Mouse (Mus musculus): Measurements from ENCODE around the gene Arhgap25.
"Not testable (repeated sequence)": the region's sequence is repeated elsewhere in the genome, so short reads cannot be mapped to it uniquely, and the experiment has no call there.

Arhgap25 gene

GRCm38 (mm10) chr6:87532953-87533710 is at the start of gene Arhgap25:
TSS of gene Arhgap25 (minus strand) at chr6:87533259.
- peak; percentile 58 for DNase-seq (ENCODE audit: low spot score in 2 of 2)

GRCm38 (mm10) chr6:87582456-87582855 is 49.4 kb upstream of the Arhgap25 start:
- no peak for DNase-seq (ENCODE audit: low spot score in 2 of 2)

GRCm38 (mm10) chr6:87581581-87581980 is 48.5 kb upstream of the Arhgap25 start:
- DNase-seq (ENCODE audit: low spot score in 2 of 2), result peak in 1 of 2 experiments; percentile 9

- peak in 1 of 2 experiments; percentile 11 for DNase-seq (ENCODE audit: low spot score in 2 of 2)
These were observed 48.0 kb upstream of the Arhgap25 start for GRCm38 (mm10) chr6:87581071-87581470.

- DNase-seq (ENCODE audit: low spot score in 2 of 2), result peak in 1 of 2 experiments; percentile 37
These were observed 45.2 kb upstream of the Arhgap25 start for GRCm38 (mm10) chr6:87578247-87578646.

GRCm38 (mm10) chr6:87576648-87577330 is 43.7 kb upstream of the Arhgap25 start:
- DNase-seq (ENCODE audit: low spot score in 2 of 2), result no peak

- DNase-seq (ENCODE audit: low spot score in 2 of 2), result not testable (repeated sequence)
These were observed 38.8 kb upstream of the Arhgap25 start for GRCm38 (mm10) chr6:87571863-87572262.

- no peak for DNase-seq (ENCODE audit: low spot score in 2 of 2)
These were observed 34.9 kb upstream of the Arhgap25 start for GRCm38 (mm10) chr6:87567686-87568593.

GRCm38 (mm10) chr6:87565166-87565565 is 32.1 kb upstream of the Arhgap25 start:
- no peak for DNase-seq (ENCODE audit: low spot score in 2 of 2)

GRCm38 (mm10) chr6:87564356-87564755 is 31.3 kb upstream of the Arhgap25 start:
- DNase-seq (ENCODE audit: low spot score in 2 of 2), result no peak

GRCm38 (mm10) chr6:87553724-87554123 is 20.7 kb upstream of the Arhgap25 start:
- no peak for DNase-seq (ENCODE audit: low spot score in 2 of 2)

- peak in 1 of 2 experiments; percentile 22 for DNase-seq (ENCODE audit: low spot score in 2 of 2)
These were observed 19.2 kb upstream of the Arhgap25 start for GRCm38 (mm10) chr6:87552054-87552807.

- peak in 1 of 2 experiments; percentile 8 for DNase-seq (ENCODE audit: low spot score in 2 of 2)
These were observed 14.8 kb upstream of the Arhgap25 start for GRCm38 (mm10) chr6:87547836-87548235.

- DNase-seq (ENCODE audit: low spot score in 2 of 2), result peak in 1 of 2 experiments; percentile 3
These were observed 14.4 kb upstream of the Arhgap25 start for GRCm38 (mm10) chr6:87547431-87547830.

- no peak for DNase-seq (ENCODE audit: low spot score in 2 of 2)
These were observed 12.5 kb upstream of the Arhgap25 start for GRCm38 (mm10) chr6:87545331-87546217.

- peak in 1 of 2 experiments; percentile 44 for DNase-seq (ENCODE audit: low spot score in 2 of 2)
These were observed 9.0 kb upstream of the Arhgap25 start for GRCm38 (mm10) chr6:87542027-87542426.

- DNase-seq (ENCODE audit: low spot score in 2 of 2), result no peak
These were observed 8.1 kb upstream of the Arhgap25 start for GRCm38 (mm10) chr6:87541171-87541571.

- DNase-seq (ENCODE audit: low spot score in 2 of 2), result no peak
These were observed 5.6 kb upstream of the Arhgap25 start for GRCm38 (mm10) chr6:87538376-87539270.

GRCm38 (mm10) chr6:87537678-87538077 is 4.6 kb upstream of the Arhgap25 start:
- DNase-seq (ENCODE audit: low spot score in 2 of 2), result no peak
